Mouse (Mus musculus) kidney, embryonic 16.5 days (tissue): ENCODE measurements around the gene Rfx7. TPM values are rescaled to one million over a fixed set of nuclear protein-coding genes. Genes with fewer than 3 reads are reported as not detected.
"Not testable (repeated sequence)": the region's sequence is repeated elsewhere in the genome, so short reads cannot be mapped to it uniquely, and the experiment has no call there.

Experiments
- ATAC-seq: fragments of 200-750 bp; cut with Nextera tagmentation; 2 replicates; pipeline ENCODE4 v1.8.0; 2017; ENCODE audit warnings: moderate TSS enrichment; ENCODE audit not compliant: low FRiP score, low TSS enrichment
- H3K27ac ChIP-seq: fragments of 300-500 bp; sonication (generic); 2 replicates; pipeline ENCODE4 v1.5.1; 2014; ENCODE audit warnings: low read length
- H3K27me3 ChIP-seq: fragments of 300-500 bp; sonication (generic); 2 replicates; pipeline ENCODE4 v1.6.1; 2014; ENCODE audit warnings: low read length, control low read depth, mixed read lengths; ENCODE audit not compliant: insufficient read depth
- H3K36me3 ChIP-seq: fragments of 300-500 bp; sonication (generic); 2 replicates; pipeline ENCODE4 v1.6.1; 2014; ENCODE audit warnings: low read length, control low read depth, mixed read lengths; ENCODE audit not compliant: insufficient read depth
- H3K4me1 ChIP-seq: fragments of 300-500 bp; sonication (generic); 2 replicates; pipeline ENCODE4 v1.6.1; 2014; ENCODE audit warnings: low read length, control low read depth, mixed read lengths; ENCODE audit not compliant: insufficient read depth
- H3K4me2 ChIP-seq: fragments of 300-500 bp; sonication (generic); replicated peaks from 2 replicates; pipeline ENCODE4 v1.6.1; 2014; ENCODE audit warnings: low read depth, low read length
- H3K4me3 ChIP-seq: fragments of 300-500 bp; sonication (generic); 2 replicates; pipeline ENCODE4 v1.5.1; 2014; ENCODE audit warnings: mild to moderate bottlenecking, low read length
- H3K9ac ChIP-seq: fragments of 300-500 bp; sonication (generic); replicated peaks from 2 replicates; pipeline ENCODE4 v1.6.1; 2014; ENCODE audit warnings: low read length
- H3K9me3 ChIP-seq: fragments of 300-500 bp; sonication (generic); 2 replicates; pipeline ENCODE4 v1.6.1; 2016; ENCODE audit warnings: low read length, control low read depth
- WGBS: fragments of 180-500 bp; shearing (Covaris S2); extraction: QIAGEN DNeasy Blood & Tissue Kit; methylation state at CpG from one replicate; pipeline ENCODE4 v1.1.7; 2014; 5-methylcytosine and 5-hydroxymethylcytosine counted together
- microRNA-seq: library from miRNA; unstranded; fragments of <30 nt; microRNA quantifications from one replicate; pipeline ENCODE4, GENCODE M21; 2016
- polyA plus RNA-seq: library from polyadenylated mRNA; unstranded; fragments of >200 nt; fragmentation: Nextera tagmentation; extraction: Ambion mirVana; gene quantifications from 2 replicates; pipeline ENCODE4 v1.2.1, GENCODE M21; 2015

Gene Rfx7
- polyA plus RNA-seq, 1 experiment from 2014 or later = 9.8 TPM

DNA sequence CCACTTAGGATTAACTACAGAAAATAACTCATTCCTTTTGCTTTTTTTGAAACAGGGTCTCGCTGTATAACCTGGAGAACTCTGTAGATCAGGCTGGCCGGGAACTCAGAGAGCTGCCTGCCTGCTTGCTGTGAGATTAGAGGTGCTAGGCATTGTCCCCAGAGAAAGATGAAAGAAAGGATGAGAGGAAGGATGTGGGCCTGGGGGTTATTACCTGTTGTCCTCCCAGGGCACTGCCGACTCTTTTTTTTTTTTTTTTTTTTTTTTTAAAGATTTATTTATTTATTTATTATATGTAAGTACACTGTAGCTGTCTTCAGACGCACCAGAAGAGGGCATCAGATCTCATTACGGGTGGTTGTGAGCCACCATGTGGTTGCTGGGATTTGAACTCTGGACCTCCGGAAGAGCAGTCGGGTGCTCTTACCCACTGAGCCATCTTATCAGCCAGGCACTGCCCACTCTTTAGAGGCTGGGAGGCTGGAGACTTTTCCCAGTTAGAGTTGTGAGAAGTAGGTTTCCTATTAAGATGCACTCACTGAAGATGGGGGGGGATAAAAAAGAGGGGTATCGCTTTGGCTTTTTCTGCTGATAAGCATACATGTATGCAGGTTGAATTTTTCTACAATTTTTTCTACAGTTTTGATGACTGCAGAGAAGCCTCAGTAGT, 134.4 kb downstream of the Rfx7 start:
- H3K4me3 ChIP-seq = not testable (repeated sequence)
- WGBS = 70% methylated on average over 6 of the region's 8 CpGs

DNA sequence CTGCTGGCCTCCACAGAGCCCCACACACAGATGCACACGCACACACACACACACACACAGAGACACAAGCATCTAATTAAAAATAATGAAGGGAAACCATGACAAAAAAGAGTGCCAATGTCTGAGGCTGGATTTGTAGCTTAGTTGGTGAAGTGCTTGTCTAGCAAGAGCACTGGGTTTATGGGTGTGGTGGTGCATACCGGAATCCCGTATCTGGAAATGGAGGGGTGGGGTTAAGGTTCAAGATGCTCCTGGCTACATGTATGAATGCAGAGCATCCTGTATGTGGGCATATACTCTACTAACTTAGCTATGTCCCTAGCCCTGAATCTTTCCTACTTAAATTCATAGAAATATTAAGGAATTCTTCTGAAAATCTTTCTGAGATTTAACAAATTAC, 135.1 kb downstream of the Rfx7 start:
- H3K27ac ChIP-seq = no peak overlapping the region

More for the DNA sequence above, 134.4 kb downstream of the Rfx7 start:
- not testable (repeated sequence) for ATAC-seq, H3K9me3 ChIP-seq, H3K9ac ChIP-seq, H3K27me3 ChIP-seq, H3K27ac ChIP-seq, H3K4me2 ChIP-seq
- Histone ChIP-seq H3K36me3 (peaks cover 47% of the 10 kb centered on the region), H3K4me1 (peaks cover 35% of the 10 kb centered on the region)

DNA sequence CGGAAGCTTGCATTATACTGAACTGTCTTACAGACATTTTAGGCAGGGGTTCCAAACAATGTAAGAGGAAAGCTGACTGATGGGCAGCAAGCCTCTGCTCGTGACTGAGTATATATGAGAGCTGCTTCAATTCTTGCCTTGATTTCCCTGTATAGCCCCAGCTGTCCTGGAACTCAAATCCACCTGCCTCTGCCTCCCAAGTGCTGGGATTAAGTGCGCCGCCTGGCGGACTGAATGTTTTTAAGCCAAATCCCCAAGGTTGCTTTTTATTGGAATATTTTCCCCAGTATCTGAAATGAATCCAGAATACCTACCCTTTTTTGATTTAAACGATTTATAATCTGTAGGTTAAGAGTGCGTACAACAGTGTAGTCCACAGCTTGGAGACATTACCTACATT, 137.3 kb downstream of the Rfx7 start:
- H3K27me3 ChIP-seq = no peaks in the 10 kb centered on the region

More for the DNA sequence above, 135.1 kb downstream of the Rfx7 start:
- H3K4me2 ChIP-seq = no peak overlapping the region
- WGBS = 69% methylated on average over 3 of the region's 3 CpGs
- peaks cover 35% of the 10 kb centered on the region for H3K4me1 ChIP-seq
- H3K36me3 ChIP-seq = peaks cover 52% of the 10 kb centered on the region
- H3K9me3 ChIP-seq = no peaks in the 10 kb centered on the region
- no peak overlapping the region for H3K9ac ChIP-seq
- no peak for ATAC-seq
- H3K4me3 ChIP-seq = no peak overlapping the region
- H3K27me3 ChIP-seq = no peaks in the 10 kb centered on the region

DNA sequence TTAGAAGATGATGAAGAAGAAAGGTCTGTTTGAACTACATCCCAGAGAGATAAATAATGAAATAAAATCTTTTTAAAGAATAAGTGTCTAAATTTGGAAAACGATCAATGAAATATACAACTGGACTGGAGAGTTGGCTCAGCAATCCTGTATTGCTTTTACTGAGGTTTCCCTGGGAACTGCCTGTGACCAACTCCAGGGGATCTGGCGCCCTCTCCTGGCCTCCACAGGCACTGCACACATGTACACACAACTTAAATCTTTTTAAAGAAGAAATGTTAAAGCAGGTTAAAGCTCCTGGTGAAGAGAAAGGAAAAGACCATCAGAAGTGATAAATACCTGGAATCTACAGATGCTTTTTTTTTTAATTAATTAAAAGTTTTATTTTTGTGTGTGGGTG, 140.3 kb downstream of the Rfx7 start:
- no peaks in the 10 kb centered on the region for H3K27me3 ChIP-seq
- ATAC-seq = no peak
- no peak overlapping the region for H3K9ac ChIP-seq
- WGBS = 34% methylated on average over 2 of the region's 2 CpGs
- H3K4me2 ChIP-seq = no peak overlapping the region
- H3K36me3 ChIP-seq = peaks cover 69% of the 10 kb centered on the region
- no peaks in the 10 kb centered on the region for H3K9me3 ChIP-seq
- peaks cover 1% of the 10 kb centered on the region; the same call in 1 of the 2 replicates for H3K4me1 ChIP-seq
- H3K4me3 ChIP-seq = no peak overlapping the region
- no peak overlapping the region for H3K27ac ChIP-seq

More for the DNA sequence above, 137.3 kb downstream of the Rfx7 start:
- H3K9ac ChIP-seq = no peak overlapping the region
- H3K27ac ChIP-seq = no peak overlapping the region
- WGBS = 78% methylated on average over 7 of the region's 7 CpGs
- H3K36me3 ChIP-seq = peaks cover 68% of the 10 kb centered on the region
- H3K9me3 ChIP-seq = no peaks in the 10 kb centered on the region
- H3K4me2 ChIP-seq = no peak overlapping the region
- ATAC-seq = no peak
- no peak overlapping the region for H3K4me3 ChIP-seq
- H3K4me1 ChIP-seq = peaks cover 28% of the 10 kb centered on the region

Small RNA genes within 50 kb of the gene (microRNA-seq; reads per million reads assigned to microRNA genes)
- not detected for gene Gm28010

Other genes with a start within 250 kb of the Rfx7 start
- 25.3 and 31.3 TPM in 2 replicates for gene Mns1, start 94.2 kb upstream of the Rfx7 start, polyA plus RNA-seq
- 28.2 and 38.3 TPM in 2 replicates for gene Tex9, start 40.0 kb upstream of the Rfx7 start, polyA plus RNA-seq
- 652 and 684 TPM in 2 replicates for gene Nedd4, start 130.1 kb downstream of the Rfx7 start, polyA plus RNA-seq